In the genomic region with DNA sequence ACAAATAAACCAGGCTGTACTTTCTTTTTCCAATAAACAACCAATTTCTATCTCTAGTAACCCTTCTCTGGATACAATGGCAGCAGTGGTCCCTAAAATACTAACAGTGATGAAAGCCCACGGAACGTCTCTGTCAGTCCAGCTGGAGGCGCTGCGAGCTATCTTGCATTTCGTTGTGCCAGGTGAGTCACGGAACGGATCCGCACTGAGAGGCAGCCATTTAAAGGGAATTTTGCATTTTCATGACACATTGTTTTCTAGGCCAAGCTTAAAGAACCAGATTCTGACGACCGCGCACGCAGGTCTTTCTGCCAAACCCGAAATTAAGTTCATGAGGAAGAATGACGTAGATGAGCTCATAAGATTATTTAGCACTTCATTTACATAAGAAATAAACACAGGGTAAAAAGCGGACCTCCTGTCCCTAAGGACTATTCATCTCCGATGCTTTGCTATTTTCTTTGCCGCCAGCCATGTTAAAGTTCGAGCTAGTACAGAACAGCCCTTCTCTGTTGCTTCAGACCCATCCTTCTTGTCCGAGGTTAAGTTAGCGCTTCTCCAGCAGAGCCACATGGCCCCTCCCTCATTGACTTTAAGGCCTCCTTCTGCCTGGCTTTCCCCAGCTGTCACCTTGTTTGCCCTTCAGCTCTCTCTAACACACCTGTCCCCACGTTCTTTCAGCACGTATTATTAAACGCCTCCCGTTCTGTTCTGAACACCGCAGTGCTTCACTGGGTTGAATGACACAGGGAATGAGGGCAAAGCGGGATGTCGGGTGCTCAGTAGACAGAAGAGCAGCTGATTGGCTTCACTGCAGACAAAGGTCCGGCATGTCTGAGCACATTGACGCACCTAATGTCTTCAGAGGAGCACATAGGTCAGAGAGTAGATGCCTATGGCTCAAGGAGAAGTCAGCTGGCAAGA, we compare ENCODE assay signal across 8 mouse cellular contexts. TPM values are rescaled to one million over a fixed set of nuclear protein-coding genes. Genes with fewer than 3 reads are reported as not detected.
DNase-seq lines count a peak whose midpoint lies in the region; ATAC-seq lines count a peak whose summit lies in the region.

No protein-coding gene starts in this region.

- H3K9ac ChIP-seq in lung, embryonic 15.5 days: no peak overlapping the region
- H3K9ac ChIP-seq in hindbrain, embryonic 15.5 days: no peak overlapping the region
- H3K9ac ChIP-seq in neural tube, embryonic 14.5 days (replicated peaks; ENCODE audit: low read depth, low read length): 0 out of 2 replicates have a peak overlapping the region, but pooled peaks have one; percentile 21

- no peak for ATAC-seq in lung, embryonic 15.5 days (ENCODE audit: borderline replicate concordance, extremely low read depth, low FRiP score, low TSS enrichment)
- ATAC-seq in hindbrain, embryonic 15.5 days (ENCODE audit: low FRiP score, low read depth): 0 out of 2 replicates have a peak, but pooled peaks have one; percentile 23
- peak; percentile 51; the same call in 1 of the 2 replicates for ATAC-seq in neural tube, embryonic 14.5 days (ENCODE audit: low read depth)
- no peak for ATAC-seq in inflammation-experienced regulatory T-cells, adult 6 months
- no peak for ATAC-seq in granulocyte monocyte progenitor cell, adult 5-6 weeks (replicated peaks; ENCODE audit: poor library complexity, severe bottlenecking)

- peak overlapping the region; percentile 26 for H3K4me2 ChIP-seq in lung, embryonic 15.5 days
- H3K4me2 ChIP-seq in hindbrain, embryonic 15.5 days: peak overlapping the region; percentile 50
- H3K4me2 ChIP-seq in neural tube, embryonic 14.5 days (ENCODE audit: low read depth, low read length): peak overlapping the region; percentile 44

- no peaks in the 10 kb centered on the region for H3K36me3 ChIP-seq in lung, embryonic 15.5 days
- H3K36me3 ChIP-seq in hindbrain, embryonic 15.5 days: no peaks in the 10 kb centered on the region
- no peaks in the 10 kb centered on the region for H3K36me3 ChIP-seq in neural tube, embryonic 14.5 days (ENCODE audit: control insufficient read depth, insufficient read depth, low read length)

- no peak overlapping the region for H3K4me3 ChIP-seq in lung, embryonic 15.5 days
- H3K4me3 ChIP-seq in hindbrain, embryonic 15.5 days: peak overlapping the region; percentile 28
- peak overlapping the region; percentile 16; the same call in 1 of the 2 replicates for H3K4me3 ChIP-seq in neural tube, embryonic 14.5 days (ENCODE audit: low read depth, low read length)

- no peaks in the 10 kb centered on the region for H3K9me3 ChIP-seq in lung, embryonic 15.5 days
- H3K9me3 ChIP-seq in hindbrain, embryonic 15.5 days: no peaks in the 10 kb centered on the region
- H3K9me3 ChIP-seq in neural tube, embryonic 14.5 days (ENCODE audit: control insufficient read depth, low read length): no peaks in the 10 kb centered on the region

- 41% methylated on average over 29 of the region's 29 CpGs for WGBS in lung, embryonic 15.5 days
- WGBS in hindbrain, embryonic 15.5 days: 25% methylated on average over 29 of the region's 29 CpGs
- WGBS in neural tube, embryonic 14.5 days: 30% methylated on average over 29 of the region's 29 CpGs

- no peaks in the 10 kb centered on the region for H3K4me1 ChIP-seq in lung, embryonic 15.5 days
- peaks cover 6% of the 10 kb centered on the region; the same call in 1 of the 2 replicates for H3K4me1 ChIP-seq in hindbrain, embryonic 15.5 days (replicated peaks)
- no peaks in the 10 kb centered on the region for H3K4me1 ChIP-seq in neural tube, embryonic 14.5 days (ENCODE audit: control insufficient read depth, insufficient read depth, low read length)

- no peaks in the 10 kb centered on the region for H3K27me3 ChIP-seq in lung, embryonic 15.5 days
- H3K27me3 ChIP-seq in hindbrain, embryonic 15.5 days: no peaks in the 10 kb centered on the region
- H3K27me3 ChIP-seq in neural tube, embryonic 14.5 days (ENCODE audit: control insufficient read depth, insufficient read depth, low read length): no peaks in the 10 kb centered on the region

- peak; percentile 31 to 32 for DNase-seq in adrenal gland, postnatal 36 days
- no peak for DNase-seq in adrenal gland, adult 18-20 months (ENCODE audit: low spot score in 2 of 2)
- DNase-seq in lung, postnatal 10 days: no peak

- H3K27ac ChIP-seq in lung, embryonic 15.5 days: no peak overlapping the region
- H3K27ac ChIP-seq in hindbrain, embryonic 15.5 days (replicated peaks): no peak overlapping the region
- no peak overlapping the region for H3K27ac ChIP-seq in neural tube, embryonic 14.5 days (ENCODE audit: low read depth, low read length)

RNA-seq across cellular contexts. Expression of gene Lrrk2, which starts 36.5 kb away (rescaled TPM):
- 100 to 1,000 TPM in 1 of 2 experiments, 10 to 100 TPM in 1; 20.2 to 133 TPM for total RNA-seq in adrenal gland, postnatal 36 days (2021)
- total RNA-seq in adrenal gland, adult 18-20 months (2021): 10 to 100 TPM in 1 of 2 experiments, 1 to 10 TPM in 1; 7.8 to 99.8 TPM
- 6.5 and 7.9 TPM in 2 replicates for polyA plus RNA-seq in lung, embryonic 15.5 days (2015; fragmentation: Nextera tagmentation; extraction: Ambion mirVana)
- 2.0 and 2.4 TPM in 2 replicates for polyA plus RNA-seq in hindbrain, embryonic 15.5 days (2015; fragmentation: Nextera tagmentation; extraction: Ambion mirVana)
- polyA plus RNA-seq in neural tube, embryonic 14.5 days (2014; fragmentation: Nextera tagmentation; extraction: Ambion mirVana): 2.3 and 2.8 TPM in 2 replicates
- polyA plus RNA-seq in inflammation-experienced regulatory T-cells, adult 6 months (2017; shearing (Covaris generic)): under 1 TPM; 0.12 to 0.62 (median 0.15) TPM
- 7.2 and 10.9 TPM in 2 replicates for total RNA-seq in granulocyte monocyte progenitor cell, adult 5-6 weeks (2014; fragmentation: Nextera tagmentation)
- total RNA-seq in granulocyte monocyte progenitor cell, adult 5-6 weeks (2017): 15.6 and 20.8 TPM in 2 replicates

Comparison
In these comparisons a context has a peak if more than half of its experiments do, and no peak if none do; other contexts are left out.
1. DNase-seq: peak in adrenal gland, postnatal 36 days (2 of 2); none in adrenal gland, adult 18-20 months (0 of 2) and lung, postnatal 10 days (single experiment).
2. ATAC-seq: peak in hindbrain, embryonic 15.5 days (single experiment) and neural tube, embryonic 14.5 days (single experiment); none in lung, embryonic 15.5 days (single experiment), inflammation-experienced regulatory T-cells, adult 6 months (single experiment) and granulocyte monocyte progenitor cell, adult 5-6 weeks (single experiment).
3. Peak in every context shown above with its lines, with median percentiles within 50 percentile points of each other: H3K4me2 ChIP-seq.